Mouse (Mus musculus): ENCODE results near the gene Dhtkd1. TPM values are rescaled to one million over a fixed set of nuclear protein-coding genes. Genes with fewer than 3 reads are reported as not detected.

The Dhtkd1 gene
- polyA plus RNA-seq, 1 experiment from 2014 or later = 0.29 TPM

- Histone ChIP-seq H3K27ac (no peak overlapping the region), H3K4me3 (ENCODE audit: inconsistent target) (0 out of 2 replicates have a peak overlapping the region, but pooled peaks have one; percentile 37), H3K79me2 (ENCODE audit: inconsistent target) (no peaks in the 10 kb centered on the region), H3K36me3 (ENCODE audit: inconsistent target) (no peaks in the 10 kb centered on the region)
- WGBS (ENCODE audit: missing documents) = 66% methylated on average over 4 of the region's 4 CpGs
Measured at GRCm38 (mm10) chr2:5943071-5943470, 479 bp upstream of the Dhtkd1 start.

- Histone ChIP-seq H3K27ac (no peak overlapping the region), H3K79me2 (ENCODE audit: inconsistent target) (no peaks in the 10 kb centered on the region)
- WGBS (ENCODE audit: missing documents) = 70% methylated on average over 11 of the region's 11 CpGs
Measured at GRCm38 (mm10) chr2:5941861-5942415, 654 bp downstream of the Dhtkd1 start.

GRCm38 (mm10) chr2:5940936-5941335, 1.7 kb downstream of the Dhtkd1 start:
- Histone ChIP-seq H3K36me3 (ENCODE audit: inconsistent target) (no peaks in the 10 kb centered on the region), H3K27ac (no peak overlapping the region), H3K79me2 (ENCODE audit: inconsistent target) (no peaks in the 10 kb centered on the region), H3K4me3 (ENCODE audit: inconsistent target) (no peak overlapping the region)
- 94% methylated on average over 9 of the region's 9 CpGs for WGBS (ENCODE audit: missing documents)

More at GRCm38 (mm10) chr2:5941861-5942415, 654 bp downstream of the Dhtkd1 start:
- no peaks in the 10 kb centered on the region for H3K36me3 ChIP-seq (ENCODE audit: inconsistent target)
- H3K4me3 ChIP-seq (ENCODE audit: inconsistent target) = peak overlapping the region; percentile 37

DNA sequence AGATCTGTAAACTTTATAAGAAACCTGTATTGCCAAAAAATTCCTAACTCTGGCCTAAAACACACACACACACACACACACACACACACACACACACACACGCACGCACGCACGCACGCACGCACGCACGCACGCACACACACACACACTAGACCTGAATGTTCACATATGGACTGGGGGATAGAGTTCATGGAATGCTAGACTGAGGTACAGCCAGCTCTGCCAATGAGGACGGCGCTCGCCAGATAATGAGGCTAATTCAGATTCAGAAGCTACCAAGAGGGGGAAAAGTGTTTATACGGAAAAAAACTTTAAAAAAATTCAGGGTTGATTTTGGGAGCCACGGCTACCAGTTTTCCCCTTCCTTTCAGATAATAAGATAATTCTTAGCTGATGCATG, 2.7 kb downstream of the Dhtkd1 start:
- WGBS (ENCODE audit: missing documents) = 92% methylated on average over 6 of the region's 14 CpGs
- H3K36me3 ChIP-seq (ENCODE audit: inconsistent target) = no peaks in the 10 kb centered on the region
- H3K4me3 ChIP-seq (ENCODE audit: inconsistent target) = no peak overlapping the region
- H3K79me2 ChIP-seq (ENCODE audit: inconsistent target) = no peaks in the 10 kb centered on the region
- no peak overlapping the region for H3K27ac ChIP-seq

DNA sequence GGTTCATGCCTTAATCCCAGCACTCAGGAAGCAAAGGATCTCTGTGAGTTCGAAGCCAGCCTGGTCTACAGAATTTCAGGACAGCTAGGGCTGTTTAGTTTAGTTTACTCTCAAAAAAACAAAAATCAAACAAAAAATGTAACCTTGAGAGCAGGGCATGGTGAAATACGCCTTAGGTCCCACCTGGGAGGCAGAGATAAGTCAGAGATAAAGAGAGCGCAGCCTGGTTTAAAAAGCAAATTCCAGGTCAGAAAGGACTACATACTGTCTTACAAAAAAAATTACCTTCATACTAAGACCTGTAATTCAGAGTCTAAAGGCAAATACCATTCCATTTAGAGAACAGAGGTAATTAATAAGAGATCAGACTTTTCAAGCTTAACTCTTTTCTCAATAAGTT, 3.3 kb downstream of the Dhtkd1 start:
- Histone ChIP-seq H3K79me2 (ENCODE audit: inconsistent target) (no peaks in the 10 kb centered on the region), H3K4me3 (ENCODE audit: inconsistent target) (no peak overlapping the region), H3K27ac (no peak overlapping the region), H3K36me3 (ENCODE audit: inconsistent target) (no peaks in the 10 kb centered on the region)
- WGBS (ENCODE audit: missing documents) = 98% methylated on average over 3 of the region's 3 CpGs

DNA sequence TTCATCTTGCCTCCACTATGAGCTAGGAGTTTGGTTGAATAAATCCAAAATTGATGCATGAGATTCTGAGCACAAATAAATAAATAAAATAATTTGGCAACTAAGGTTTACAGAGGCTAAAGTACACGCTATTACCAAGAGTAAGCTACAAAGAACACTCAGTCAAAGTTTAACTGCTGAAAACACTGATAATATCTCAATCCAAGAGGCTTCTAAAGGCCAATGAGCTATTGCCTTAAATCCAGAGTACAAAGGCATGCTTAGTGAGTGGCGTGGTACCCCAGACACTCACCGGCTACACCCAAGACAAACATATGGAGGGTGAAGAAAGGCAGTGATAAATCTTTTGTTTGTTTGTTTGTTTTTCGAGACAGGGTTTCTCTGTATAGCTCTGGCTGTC, 6.0 kb downstream of the Dhtkd1 start:
- Histone ChIP-seq H3K36me3 (ENCODE audit: inconsistent target) (no peaks in the 10 kb centered on the region), H3K27ac (no peak overlapping the region), H3K79me2 (ENCODE audit: inconsistent target) (no peaks in the 10 kb centered on the region), H3K4me3 (ENCODE audit: inconsistent target) (no peak overlapping the region)
- WGBS (ENCODE audit: missing documents) = 93% methylated on average over 4 of the region's 4 CpGs

DNA sequence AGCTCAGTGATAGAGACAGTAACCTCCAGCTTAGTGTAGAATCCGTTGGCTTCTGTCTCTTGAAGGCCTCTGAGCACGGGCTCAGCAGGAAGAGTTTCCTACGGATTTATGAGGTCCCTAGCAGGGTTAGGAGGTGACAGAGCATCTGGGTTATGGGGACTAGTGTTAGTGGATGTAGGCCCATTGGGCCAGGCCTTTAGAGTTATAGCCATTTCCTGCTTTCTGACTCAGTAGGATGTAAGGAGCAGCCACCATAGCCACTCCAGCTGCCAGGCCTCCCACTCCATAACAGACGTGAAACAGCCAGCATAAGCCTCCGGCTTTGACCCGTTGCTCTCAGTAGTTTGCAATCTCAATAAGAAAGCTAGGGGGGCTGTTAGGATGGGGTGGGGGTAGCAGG, 6.5 kb downstream of the Dhtkd1 start:
- Histone ChIP-seq H3K79me2 (ENCODE audit: inconsistent target) (no peaks in the 10 kb centered on the region), H3K36me3 (ENCODE audit: inconsistent target) (no peaks in the 10 kb centered on the region), H3K27ac (no peak overlapping the region), H3K4me3 (ENCODE audit: inconsistent target) (no peak overlapping the region)
- 85% methylated on average over 6 of the region's 6 CpGs for WGBS (ENCODE audit: missing documents)

DNA sequence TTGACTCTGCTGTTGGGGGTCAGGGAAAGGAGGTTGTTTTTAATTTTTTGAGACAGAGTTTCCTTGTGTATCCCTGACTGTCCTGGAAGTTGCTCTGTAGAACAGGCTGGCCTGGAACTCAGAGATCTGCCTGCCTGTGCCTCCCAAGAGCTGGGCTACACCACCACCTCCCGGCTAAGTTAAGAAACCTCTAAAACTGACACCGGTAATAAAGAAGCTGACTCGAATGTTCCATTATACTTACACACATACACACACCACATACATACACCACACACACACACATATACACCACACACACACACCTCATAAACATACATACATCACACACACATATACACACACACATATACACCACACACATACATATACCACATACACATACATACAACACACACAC, 7.7 kb downstream of the Dhtkd1 start:
- Histone ChIP-seq H3K27ac (no peak overlapping the region), H3K79me2 (ENCODE audit: inconsistent target) (no peaks in the 10 kb centered on the region), H3K36me3 (ENCODE audit: inconsistent target) (no peaks in the 10 kb centered on the region), H3K4me3 (ENCODE audit: inconsistent target) (no peak overlapping the region)
- 97% methylated on average over 3 of the region's 3 CpGs for WGBS (ENCODE audit: missing documents)

- Histone ChIP-seq H3K4me3 (ENCODE audit: inconsistent target) (no peak overlapping the region), H3K36me3 (ENCODE audit: inconsistent target) (no peaks in the 10 kb centered on the region), H3K27ac (no peak overlapping the region), H3K79me2 (ENCODE audit: inconsistent target) (no peaks in the 10 kb centered on the region)
- 82% methylated on average over 5 of the region's 5 CpGs for WGBS (ENCODE audit: missing documents)
Measured at GRCm38 (mm10) chr2:5931938-5932337, 10.7 kb downstream of the Dhtkd1 start.

- Histone ChIP-seq H3K27ac (no peak overlapping the region), H3K36me3 (ENCODE audit: inconsistent target) (no peaks in the 10 kb centered on the region), H3K79me2 (ENCODE audit: inconsistent target) (no peaks in the 10 kb centered on the region), H3K4me3 (ENCODE audit: inconsistent target) (no peak overlapping the region)
- WGBS (ENCODE audit: missing documents) = 39% methylated on average over 18 of the region's 18 CpGs
Measured at GRCm38 (mm10) chr2:5930291-5931054, 12.1 kb downstream of the Dhtkd1 start.

DNA sequence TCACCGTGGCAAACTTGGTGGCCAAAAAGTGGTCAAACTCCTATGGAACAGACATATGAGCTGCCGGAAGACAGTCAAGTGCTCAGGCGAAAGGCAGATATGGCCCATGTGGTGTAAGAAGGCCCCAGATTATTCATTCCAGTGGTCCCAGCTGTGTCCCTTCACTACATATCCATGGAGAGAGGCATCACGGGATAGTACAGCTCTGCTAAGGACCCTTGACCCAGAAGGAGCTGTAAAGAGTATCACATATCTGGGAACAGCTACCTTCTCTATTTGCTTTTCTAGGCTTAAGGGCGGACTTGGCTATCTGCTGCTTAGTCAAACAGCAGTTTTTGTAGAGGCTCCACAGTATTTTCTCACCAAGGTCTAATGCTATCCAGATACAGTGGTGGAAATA, 12.8 kb downstream of the Dhtkd1 start:
- H3K27ac ChIP-seq = no peak overlapping the region

GRCm38 (mm10) chr2:5927481-5927880, 15.1 kb downstream of the Dhtkd1 start:
- Histone ChIP-seq H3K79me2 (ENCODE audit: inconsistent target) (no peaks in the 10 kb centered on the region), H3K36me3 (ENCODE audit: inconsistent target) (no peaks in the 10 kb centered on the region), H3K27ac (no peak overlapping the region), H3K4me3 (ENCODE audit: inconsistent target) (no peak overlapping the region)
- WGBS (ENCODE audit: missing documents) = 96% methylated on average over 5 of the region's 5 CpGs

More for the DNA sequence above, 12.8 kb downstream of the Dhtkd1 start:
- H3K79me2 ChIP-seq (ENCODE audit: inconsistent target) = no peaks in the 10 kb centered on the region
- no peak overlapping the region for H3K4me3 ChIP-seq (ENCODE audit: inconsistent target)
- 91% methylated on average over 5 of the region's 5 CpGs for WGBS (ENCODE audit: missing documents)
- H3K36me3 ChIP-seq (ENCODE audit: inconsistent target) = no peaks in the 10 kb centered on the region

GRCm38 (mm10) chr2:5923786-5924185, 18.8 kb downstream of the Dhtkd1 start:
- no peaks in the 10 kb centered on the region for H3K79me2 ChIP-seq (ENCODE audit: inconsistent target)
- no peak overlapping the region for H3K27ac ChIP-seq
- WGBS (ENCODE audit: missing documents) = 89% methylated on average over 9 of the region's 9 CpGs
- no peak overlapping the region for H3K4me3 ChIP-seq (ENCODE audit: inconsistent target)
- no peaks in the 10 kb centered on the region for H3K36me3 ChIP-seq (ENCODE audit: inconsistent target)

GRCm38 (mm10) chr2:5922823-5923222, 19.8 kb downstream of the Dhtkd1 start:
- H3K79me2 ChIP-seq (ENCODE audit: inconsistent target) = no peaks in the 10 kb centered on the region
- WGBS (ENCODE audit: missing documents) = 44% methylated on average over 6 of the region's 6 CpGs
- no peak overlapping the region for H3K27ac ChIP-seq
- no peaks in the 10 kb centered on the region for H3K36me3 ChIP-seq (ENCODE audit: inconsistent target)
- no peak overlapping the region for H3K4me3 ChIP-seq (ENCODE audit: inconsistent target)

- no peak overlapping the region for H3K27ac ChIP-seq
- H3K79me2 ChIP-seq (ENCODE audit: inconsistent target) = no peaks in the 10 kb centered on the region
- H3K36me3 ChIP-seq (ENCODE audit: inconsistent target) = no peaks in the 10 kb centered on the region
- no peak overlapping the region for H3K4me3 ChIP-seq (ENCODE audit: inconsistent target)
- WGBS (ENCODE audit: missing documents) = 94% methylated on average over 12 of the region's 16 CpGs
Measured at GRCm38 (mm10) chr2:5911282-5911965, 31.2 kb downstream of the Dhtkd1 start.
